Mouse (Mus musculus) central nervous system, embryonic 14 days (tissue): Measurements from ENCODE around the gene Vmn1r3. TPM values are rescaled to one million over a fixed set of nuclear protein-coding genes. Genes with fewer than 3 reads are reported as not detected.

Experiments used
- polyA plus RNA-seq: library from polyadenylated mRNA; depleted of rRNA; stranded (reverse); fragments of >200 nt; gene quantifications from 2 replicates; pipeline ENCODE4 v1.2.3, GENCODE M21; 2012; rRNA removed

Vmn1r3 gene
- polyA plus RNA-seq = not detected in 2 replicates

GRCm38 (mm10) chr4:3185258-3185657, at the start of gene Vmn1r3:
Gene Vmn1r3 (minus strand): TSS chr4:3185358.

GRCm38 (mm10) chr4:3167020-3167419, 18.1 kb downstream of the Vmn1r3 start, which contains the start of gene Vmn1r2:
Gene Vmn1r2 (plus strand): TSS chr4:3167320.

Other genes with a start within 250 kb of the Vmn1r3 start
- gene Vmn1r2, start 18.0 kb downstream of the Vmn1r3 start, polyA plus RNA-seq = not detected in 2 replicates